Mouse (Mus musculus) layer of hippocampus, postnatal 36 days (tissue): ENCODE results near the gene Gmeb1. TPM values are rescaled to one million over a fixed set of nuclear protein-coding genes. Genes with fewer than 3 reads are reported as not detected.
"Not testable (repeated sequence)": the region's sequence is repeated elsewhere in the genome, so short reads cannot be mapped to it uniquely, and the experiment has no call there.

Source experiments
- DNase-seq, 2 experiments: peaks; one replicate each; pipeline ENCODE4 v3.0.0; 2022
- total RNA-seq, 2 experiments: library from RNA; stranded (reverse); gene quantifications; 2 replicates each; pipeline ENCODE4 v1.2.3; 2021

Gmeb1 gene
- total RNA-seq, 2 experiments from 2014 or later = 21.3 to 24.7 TPM

DNA sequence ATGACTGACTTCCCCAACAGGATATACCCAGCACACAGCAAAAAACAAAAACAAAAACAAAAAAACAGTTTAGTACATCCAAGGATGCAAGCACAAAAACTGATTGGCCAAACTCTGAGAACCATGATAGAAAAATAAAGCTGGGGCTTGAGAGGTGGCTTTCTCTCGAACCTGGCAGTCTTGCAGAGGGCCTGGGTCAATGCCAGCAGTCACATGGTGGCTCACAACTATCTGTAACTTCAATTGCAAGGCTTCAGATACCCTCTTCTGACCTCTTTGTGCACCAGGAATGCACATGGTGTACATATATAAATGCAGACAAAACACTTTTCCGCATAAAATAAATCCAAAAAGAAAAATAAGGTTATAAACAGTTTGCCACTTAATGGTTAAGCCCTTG is 11.8 kb upstream of the Gmeb1 start:
- no peak for DNase-seq

DNA sequence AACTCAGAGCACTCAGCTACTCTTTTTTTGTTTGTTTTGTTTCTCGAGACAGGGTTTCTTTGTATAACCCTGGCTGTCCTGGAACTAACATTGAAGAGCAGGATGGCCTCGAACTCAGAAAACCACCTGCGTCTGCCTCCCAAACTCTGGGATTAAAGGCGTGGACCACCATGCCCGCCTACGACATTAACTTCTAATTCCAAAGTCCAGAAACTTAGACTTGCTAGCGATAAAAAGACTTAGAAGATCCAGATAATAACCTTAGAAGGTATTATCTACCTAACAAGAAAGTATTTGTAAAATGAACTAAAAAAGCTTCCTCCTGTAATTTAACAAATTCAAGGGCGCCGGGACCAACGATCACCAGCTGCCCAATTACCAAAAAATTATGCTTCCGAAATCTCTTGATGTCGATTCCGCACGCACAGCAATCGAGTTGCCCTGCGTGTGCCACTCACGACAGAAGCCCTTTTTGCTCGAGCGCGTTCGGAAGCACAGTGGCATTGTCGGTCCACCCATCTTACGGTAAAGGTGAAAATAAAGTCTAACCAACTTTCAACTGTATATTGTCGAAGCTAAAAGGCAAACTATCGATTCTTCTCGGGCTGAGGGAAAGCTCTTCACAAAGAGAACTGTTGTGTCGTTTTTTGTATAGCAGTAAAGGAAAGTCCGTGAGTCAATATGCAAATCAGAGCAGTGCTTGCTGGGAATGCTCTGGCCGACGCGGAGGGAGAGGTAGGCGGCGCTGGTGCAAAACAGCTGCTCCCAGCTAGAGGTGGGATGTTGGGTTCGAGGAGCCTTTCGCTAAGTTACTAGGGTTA is 8.5 kb upstream of the Gmeb1 start:
- peak; percentile 73 to 76 for DNase-seq

DNA sequence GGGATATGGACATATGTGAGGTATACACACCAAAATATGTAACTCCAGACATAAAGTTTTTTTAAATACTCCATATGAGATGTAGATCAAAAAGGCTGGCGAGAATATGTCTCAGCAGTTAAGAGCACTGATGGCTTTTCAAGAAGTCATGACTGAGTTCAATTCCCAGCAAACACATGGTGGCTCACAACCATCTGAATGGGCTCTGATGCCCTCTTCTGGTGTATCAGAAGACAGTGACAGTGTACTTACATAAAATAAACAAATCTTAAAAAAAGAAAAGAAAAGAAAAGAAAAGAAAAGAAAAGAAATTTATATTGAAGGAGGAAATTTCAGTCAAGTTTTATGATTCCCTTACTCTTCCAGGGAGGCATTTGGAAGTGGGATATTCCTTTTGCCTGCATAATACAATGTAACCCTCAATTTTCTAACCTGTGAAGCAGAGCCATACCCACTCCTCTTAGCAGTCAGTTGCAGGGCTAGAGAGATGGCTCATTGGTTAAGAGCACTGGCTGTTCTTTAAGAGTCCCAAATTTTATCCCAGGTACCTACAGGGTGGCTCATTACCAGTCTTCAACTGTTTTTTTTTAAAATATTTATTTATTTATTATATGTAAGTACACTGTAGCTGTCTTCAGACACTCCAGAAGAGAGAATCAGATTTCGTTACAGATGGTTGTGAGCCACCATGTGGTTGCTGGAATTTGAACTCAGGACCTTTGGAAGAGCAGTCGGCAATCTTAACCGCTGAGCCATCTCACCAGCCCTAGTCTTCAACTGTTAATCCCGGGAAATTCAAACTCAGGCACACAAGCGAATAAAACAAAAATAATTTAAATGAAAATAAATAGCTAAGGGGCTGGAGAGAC is 7.7 kb upstream of the Gmeb1 start:
- no peak for DNase-seq

DNA sequence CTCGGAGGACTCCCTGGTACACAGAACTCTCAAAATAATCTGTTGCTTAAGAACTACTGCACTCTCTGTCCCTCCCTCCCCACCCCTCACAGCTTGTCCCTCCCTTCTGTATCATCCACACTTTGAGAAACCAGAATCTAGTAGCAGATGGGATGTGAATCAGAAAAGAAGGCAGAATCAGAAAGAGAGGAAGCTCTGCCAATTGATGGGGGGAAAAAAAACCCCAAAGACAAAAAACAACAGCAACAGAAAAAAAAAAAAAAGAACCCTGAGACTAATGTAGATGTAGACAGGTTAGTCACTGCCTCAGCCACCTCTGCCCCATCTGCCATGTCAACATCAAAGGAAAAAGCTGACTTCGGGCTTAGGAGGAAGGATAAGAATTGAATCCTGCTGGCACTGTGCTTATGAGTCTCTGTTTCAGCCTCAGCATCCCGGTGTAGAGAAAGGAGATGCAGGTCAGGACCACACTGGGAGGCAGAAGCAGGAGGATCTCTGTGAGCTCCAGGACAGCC is 5.5 kb upstream of the Gmeb1 start:
- peak in 1 of 2 experiments; percentile 33 for DNase-seq

DNA sequence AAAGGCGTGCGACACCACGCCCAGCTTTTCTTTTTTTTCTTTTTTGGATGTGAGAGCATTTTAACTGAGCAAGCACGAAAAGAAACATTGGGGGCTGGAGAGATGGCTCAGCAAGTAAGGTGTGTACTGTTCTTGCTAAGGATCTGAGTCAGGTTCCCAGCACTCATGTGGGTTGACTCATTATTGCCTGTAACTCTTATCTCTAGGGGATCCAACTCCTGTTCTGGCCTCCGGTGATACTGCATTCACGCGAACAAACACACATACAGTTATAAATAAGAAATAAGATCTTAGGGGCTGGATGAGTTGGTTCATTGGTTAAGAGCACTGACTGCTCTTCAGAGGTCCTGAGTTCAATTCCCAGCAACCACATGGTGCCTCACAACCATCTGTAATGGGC is 1.9 kb upstream of the Gmeb1 start:
- no peak for DNase-seq

DNA sequence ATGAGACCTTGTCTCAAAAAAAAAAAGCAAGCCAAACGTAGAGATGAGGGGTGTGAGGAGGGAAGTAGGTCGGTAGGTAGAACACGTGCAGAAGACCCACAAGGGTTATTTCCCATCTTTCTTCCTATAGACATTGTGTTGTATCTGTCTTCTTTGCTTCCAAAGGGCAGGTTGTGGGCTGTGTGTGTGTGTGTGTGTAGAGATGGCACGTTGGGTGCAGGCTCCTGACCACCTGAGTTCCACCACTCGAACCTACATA is 885 bp upstream of the Gmeb1 start:
- DNase-seq = no peak

DNA sequence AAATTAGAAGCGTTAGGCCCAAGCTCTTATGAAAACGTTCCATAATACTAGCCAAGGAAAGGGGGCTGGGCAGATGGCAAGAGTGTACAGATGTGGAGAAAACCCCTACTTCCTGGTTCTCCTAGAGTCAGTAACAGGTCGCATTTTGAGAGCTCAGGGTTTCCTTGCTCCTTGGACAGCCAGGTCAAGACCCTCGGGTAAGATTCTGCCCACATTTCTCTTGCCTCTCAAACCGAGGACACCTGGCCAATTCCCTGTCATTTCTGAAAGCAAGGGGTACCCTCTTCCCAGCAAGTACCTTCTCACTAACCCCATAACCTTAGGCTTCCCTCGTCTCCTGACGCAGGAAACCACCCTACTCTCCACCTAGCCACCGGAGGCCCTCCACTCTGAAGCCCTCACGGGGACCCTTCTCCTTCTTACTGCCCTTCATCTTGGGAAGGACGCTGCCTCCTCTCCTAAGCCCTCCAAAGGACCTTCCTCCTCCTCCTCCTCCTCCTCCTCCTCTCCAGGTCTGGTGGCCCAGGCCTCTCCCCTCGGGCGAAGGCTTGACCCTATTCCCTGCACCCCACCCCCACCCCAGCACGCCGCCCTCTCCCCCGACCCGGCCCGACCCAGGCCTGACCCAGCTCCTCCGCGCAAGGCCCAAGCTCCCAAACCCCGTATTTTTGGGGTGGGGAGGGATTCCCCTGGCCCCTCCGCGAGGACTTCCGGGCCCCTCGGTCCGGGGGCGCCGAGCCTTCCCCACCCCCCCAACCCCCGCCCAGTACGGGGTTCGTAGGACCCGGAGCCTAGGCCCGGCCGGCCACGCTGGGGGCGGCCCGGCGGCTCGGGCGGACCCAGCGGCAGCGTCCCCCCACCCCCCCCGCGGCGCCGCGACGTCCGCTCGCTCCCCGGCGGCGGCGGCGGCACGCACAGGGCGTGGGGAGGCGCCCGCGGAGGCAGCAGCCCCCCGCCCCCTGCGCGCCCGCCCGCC is 710 bp downstream of the Gmeb1 start:
- DNase-seq = no peak

DNA sequence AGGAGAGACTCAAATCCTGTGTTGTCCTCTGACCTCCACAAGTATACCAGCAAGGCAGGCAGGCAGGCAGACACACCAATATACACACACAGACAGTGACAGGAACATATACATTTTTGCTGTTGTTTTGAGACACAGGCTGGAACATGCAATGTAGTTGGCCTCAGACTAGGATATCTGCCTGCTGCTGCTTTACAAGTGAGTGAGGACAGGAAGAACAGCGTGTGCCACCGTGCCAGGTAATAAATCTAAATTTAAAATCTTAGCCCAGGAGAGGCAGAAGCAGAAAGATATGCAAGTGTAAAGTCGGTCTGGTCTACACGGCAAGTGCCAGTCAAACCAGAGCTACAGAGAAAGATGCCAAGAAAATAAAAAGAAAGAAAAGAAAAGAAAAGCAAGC is 2.2 kb downstream of the Gmeb1 start:
- no peak for DNase-seq

DNA sequence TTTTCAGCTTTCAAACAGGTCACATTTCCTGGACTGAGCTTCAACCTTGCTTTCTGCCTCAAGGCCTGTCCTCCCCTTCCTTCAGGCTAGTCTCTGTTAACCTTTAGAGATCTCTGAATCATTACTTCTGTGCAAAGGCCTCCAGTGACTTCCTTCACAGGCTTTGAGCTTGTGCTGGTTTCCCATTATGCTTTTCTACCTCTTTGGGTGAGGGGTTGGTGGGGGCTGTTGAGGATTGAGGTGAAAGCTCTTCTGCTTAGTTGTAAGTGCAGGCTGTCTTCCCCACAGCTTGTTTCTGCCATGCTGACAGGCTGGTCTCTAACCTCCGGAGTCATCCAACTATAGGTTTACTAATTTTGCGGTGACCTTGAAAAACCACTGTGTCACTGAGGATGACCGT is 5.0 kb downstream of the Gmeb1 start:
- DNase-seq = no peak

DNA sequence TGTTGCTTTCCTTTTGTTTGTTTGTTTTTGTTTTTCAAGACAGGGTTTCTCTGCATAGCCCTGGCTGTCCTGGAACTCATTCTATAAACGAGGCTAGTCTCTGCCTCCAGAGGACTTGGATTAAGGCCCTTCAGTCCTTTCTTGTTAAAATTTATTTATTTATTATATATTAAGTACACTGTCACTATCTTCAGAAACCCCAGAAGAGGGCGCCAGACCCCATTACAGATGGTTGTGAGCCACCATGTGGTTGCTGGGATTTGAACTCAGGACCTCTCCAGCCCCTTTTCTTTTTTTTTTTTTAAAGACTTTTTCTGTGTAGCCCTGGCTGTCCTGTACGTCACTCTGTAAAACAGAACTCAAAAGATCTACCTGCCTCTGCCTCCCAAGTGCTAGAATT is 6.4 kb downstream of the Gmeb1 start:
- DNase-seq = no peak

DNA sequence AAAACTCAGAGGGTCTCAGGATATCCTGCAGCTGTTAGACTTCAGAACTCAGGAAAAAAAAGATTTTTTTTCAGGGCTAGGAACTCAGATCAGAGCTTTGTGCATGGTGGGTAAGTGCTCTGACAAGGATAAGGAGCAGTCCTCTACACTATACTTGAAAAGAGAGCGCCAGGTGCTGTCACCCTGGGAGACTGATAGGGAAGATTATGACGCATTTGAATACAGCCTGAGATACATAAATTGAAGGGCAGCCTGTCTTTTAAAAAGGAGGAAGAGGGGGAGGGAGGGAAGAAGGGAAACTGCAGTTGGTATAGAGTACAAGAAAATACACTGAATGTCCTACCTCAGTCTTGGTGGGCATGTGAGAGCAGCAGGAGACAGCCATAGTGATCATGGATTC is 7.8 kb downstream of the Gmeb1 start:
- no peak for DNase-seq

DNA sequence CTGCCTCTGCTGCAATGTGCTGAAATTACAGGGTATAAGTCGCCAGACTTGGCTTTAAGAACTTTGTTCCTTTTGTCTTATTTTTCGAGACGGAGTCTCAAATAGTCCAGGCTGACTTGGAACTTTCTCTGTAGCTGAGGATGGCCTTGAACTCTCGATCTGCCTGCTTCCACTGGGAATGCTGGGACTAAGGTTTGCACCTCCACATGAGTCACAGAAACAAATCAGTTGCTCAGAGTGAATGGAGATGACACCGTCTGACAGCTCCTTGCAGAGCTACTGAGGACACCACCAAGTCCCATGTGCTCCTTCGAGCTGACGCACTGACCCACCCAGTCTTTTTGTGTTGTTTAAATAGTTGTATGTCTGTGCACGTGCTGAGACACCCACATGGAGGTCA is 8.3 kb downstream of the Gmeb1 start:
- no peak for DNase-seq

DNA sequence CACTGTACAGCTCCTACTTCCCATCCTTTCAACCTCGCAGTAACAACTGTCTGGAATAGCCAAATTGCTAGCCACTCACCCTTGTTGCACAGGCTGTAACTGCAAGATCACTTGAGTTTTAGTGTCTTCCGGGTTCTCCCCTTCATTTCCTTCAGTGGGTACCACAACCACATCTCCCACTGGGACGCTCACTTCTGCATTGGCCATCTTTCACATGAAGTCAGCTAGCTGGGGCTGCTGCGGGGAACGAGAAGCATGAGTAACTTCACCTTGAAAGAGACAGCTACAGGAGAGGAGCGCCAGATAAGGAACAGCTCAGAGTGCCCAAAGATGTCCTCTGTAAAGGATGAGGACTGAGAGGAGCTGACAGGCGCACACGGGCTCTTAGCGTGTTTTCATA is 9.8 kb downstream of the Gmeb1 start:
- no peak for DNase-seq

DNA sequence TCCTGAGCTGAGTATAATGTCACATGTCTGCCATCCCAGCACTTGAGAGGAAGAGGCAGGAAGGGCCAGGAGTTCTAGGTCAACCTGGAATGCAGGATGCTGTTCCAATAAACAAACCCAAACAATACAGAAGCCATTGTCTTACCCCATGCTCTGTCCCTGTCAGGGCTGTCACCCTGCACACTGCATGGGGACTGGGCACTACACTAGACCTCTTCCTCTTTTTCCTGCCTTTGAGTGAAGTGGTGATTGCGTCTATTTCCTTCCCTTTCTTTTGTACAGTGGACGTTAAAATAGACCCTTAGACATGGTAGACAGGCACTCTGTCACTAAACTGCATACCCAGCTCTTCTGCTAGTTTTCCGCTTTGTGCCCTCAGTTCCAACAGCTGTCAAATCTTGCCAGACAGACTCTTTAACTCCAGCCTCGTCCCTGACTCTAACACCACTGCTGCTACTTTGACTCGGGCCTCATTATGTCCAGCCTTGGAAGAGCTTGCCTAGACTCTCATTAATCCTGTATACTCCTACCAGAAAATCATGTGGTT is 13.9 kb downstream of the Gmeb1 start:
- DNase-seq = no peak

DNA sequence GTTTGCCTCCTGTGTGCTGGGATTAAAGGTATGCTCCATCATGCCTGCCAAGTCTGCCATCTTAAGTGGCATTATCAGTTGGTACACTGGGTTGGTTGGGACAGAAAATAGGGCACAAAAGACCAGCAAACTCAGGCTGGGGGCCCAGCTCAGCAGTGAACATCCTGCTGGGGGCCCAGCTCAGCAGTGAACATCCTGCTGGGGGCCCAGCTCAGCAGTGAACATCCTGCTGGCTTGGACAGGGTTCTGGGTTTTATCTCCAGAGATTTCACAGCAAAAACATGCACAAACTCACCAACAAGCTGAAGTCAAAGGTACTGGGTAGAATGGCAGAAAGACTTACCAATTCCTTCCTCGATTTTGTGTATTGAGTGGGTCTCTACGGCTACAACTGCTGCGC is 15.8 kb downstream of the Gmeb1 start:
- DNase-seq = no peak

DNA sequence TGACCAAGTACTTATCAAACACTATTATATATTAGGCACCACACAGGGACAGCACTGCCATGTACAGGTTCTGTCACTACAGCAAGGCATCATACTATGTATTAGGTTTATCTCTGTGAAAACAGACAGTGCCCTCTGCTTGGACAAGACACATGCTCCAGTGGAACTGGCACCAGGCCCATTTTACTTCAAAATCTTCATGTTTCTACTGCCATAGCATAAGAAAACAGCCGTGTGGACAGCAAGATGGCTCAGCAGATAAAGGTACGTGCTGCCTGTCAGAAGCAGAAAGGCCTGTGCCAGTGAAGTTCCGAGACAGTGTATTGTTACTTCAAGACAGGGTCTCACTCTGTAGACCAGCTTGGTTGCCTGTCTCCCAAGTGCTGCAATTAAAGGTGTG is 20.2 kb downstream of the Gmeb1 start:
- no peak for DNase-seq

DNA sequence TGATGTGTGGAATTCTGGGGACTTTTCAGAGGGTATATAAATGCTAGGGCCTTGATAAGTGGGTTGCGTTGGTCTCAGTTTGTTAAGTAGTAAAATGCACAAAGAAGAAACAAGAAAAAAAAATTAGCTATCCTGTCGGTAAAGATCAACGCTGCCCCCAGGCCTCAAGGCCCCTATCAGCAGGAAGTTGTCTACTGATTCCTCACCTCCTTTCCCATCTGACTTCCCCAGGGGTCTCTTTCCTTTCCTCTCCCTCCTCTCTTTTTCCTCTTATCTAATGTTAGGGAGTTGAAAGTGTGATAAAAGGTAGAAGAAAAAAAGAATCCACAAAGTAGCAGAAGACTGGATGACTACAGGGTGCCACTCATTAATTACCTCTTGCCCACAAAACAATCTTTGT is 21.0 kb downstream of the Gmeb1 start:
- DNase-seq = no peak

DNA sequence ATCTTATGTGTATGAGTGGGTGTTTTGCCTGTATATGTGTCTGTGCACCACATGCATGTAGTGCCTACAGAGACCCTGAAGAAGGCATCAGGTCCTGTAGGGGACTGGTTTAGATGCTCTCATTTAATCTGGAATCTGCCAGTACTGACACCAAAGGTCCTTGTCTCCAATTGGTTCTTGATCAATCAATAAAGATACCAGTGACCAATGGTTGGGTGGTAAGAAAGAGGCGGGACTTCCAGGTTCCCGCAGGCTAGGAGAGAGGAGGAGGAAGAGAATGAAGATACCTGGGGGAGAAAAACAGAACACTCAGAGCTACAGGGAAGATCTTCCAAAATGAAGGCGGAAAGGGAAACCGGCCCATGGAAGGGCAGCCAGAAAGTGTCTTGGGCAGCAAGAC is 23.0 kb downstream of the Gmeb1 start:
- no peak for DNase-seq

DNA sequence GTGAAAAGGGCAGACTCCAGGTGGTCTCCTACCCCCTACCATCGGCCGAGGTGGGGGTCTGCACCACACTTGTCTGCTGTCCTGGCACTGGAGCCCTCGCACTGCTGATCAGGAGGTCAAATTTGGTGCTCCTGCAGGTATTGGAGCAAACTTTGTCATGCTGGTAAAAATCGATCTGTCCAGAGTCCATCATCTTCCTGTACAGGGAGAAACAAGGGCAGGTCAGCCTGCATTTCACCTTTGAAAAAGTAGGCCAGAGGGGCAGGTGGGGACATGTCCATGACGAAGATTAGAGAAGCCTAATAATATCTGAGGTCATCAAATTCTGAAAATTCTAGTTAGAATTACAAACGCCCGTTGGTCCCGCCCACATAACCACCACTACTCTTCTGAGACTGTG is 26.7 kb downstream of the Gmeb1 start:
- no peak for DNase-seq

DNA sequence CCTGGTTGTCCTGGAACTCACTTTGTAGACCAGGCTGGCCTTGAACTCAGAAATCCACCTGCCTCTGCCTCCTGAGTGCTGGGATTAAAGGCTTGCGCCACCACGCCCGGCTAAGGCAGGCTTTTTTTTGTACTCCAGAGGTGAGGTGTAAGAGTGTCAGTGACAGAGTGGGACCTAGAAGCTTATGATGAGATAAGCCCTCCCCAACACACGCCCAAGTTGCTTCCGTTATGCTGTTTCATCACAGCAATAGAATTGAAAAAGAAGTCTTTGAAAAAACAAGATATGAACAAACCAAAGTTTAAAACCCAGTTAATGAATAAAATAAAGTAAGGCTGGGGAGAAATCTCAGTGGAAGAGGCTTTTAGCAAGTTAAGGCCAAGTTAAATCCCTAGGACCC is 31.0 kb downstream of the Gmeb1 start:
- DNase-seq = no peak

DNA sequence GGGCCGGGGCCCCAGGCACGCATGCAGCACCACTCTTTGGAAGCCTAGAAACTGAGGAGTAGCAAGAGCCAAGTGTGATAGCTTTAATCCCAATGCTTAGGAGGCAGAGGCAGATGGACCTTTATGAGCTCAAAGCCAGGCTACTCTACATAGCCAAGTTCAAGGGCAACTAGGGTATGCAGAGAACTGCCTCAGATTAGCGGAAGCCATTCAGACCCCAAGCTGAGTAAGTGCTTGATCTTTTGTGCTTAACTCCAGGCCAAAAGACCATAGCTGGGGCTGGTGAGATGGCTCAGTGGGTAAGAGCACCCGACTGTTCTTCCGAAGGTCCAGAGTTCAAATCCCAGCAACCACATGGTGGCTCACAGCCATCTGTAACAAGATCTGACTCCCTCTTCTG is 39.4 kb downstream of the Gmeb1 start:
- DNase-seq = not testable (repeated sequence)

DNA sequence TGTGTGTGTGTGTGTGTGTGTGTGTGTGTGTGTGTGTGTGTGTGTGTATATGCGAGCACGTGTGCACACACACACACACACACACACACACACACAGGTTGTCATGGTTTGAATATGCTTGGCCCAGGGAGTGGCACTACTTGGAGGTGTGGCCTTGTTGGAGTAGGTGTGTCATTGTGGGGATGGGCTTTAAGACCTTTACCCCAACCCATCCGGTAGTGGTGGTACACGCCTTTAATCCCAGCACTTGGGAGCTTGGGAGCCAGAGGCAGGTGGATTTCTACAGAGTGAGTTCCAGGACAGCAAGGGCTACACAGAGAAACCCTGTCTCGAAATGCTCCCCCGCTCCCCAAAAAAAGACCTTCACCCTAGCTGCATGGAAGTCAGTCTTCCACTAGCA is 43.0 kb downstream of the Gmeb1 start:
- not testable (repeated sequence) for DNase-seq
